Comparison of ENCODE assay signal across 20 mouse cellular contexts in genomic region chr3:146417873-146418272, GRCm38 (mm10). TPM values are rescaled to one million over a fixed set of nuclear protein-coding genes. Genes with fewer than 3 reads are reported as not detected.
DNase-seq lines count a peak whose midpoint lies in the region; ATAC-seq and TF ChIP-seq lines count a peak whose summit lies in the region.
"Had no signal": no experiment of that assay in that cellular context is flagged by ENCODE, and none has a peak within 500 bp of the region (broad histone marks: within the 10 kb centered on the region; RNA-seq: fewer than 3 reads in every experiment).

No protein-coding gene starts in this region.

- H3K79me2 ChIP-seq in MEL (ENCODE audit: control insufficient read depth, insufficient read depth, low read length, poor library complexity): peaks cover 22% of the 10 kb centered on the region; the same call in 1 of the 2 replicates

- H3K4me1 ChIP-seq in liver, embryonic 13.5 days (replicated peaks): peaks cover 51% of the 10 kb centered on the region
- peaks cover 13% of the 10 kb centered on the region; the same call in 1 of the 2 replicates for H3K4me1 ChIP-seq in liver, embryonic 11.5 days (replicated peaks; ENCODE audit: control insufficient read depth, insufficient read depth, low read length)
- peaks cover 20 to 32% of the 10 kb centered on the region in 2 experiments for H3K4me1 ChIP-seq in MEL (ENCODE audit: control insufficient read depth in 1 of 2, insufficient read depth in 2 of 2, low read length in 2 of 2)
- no peaks in the 10 kb centered on the region for H3K4me1 ChIP-seq in forebrain, embryonic 14.5 days (ENCODE audit: control insufficient read depth, insufficient read depth, low read length)

- H3K36me3 ChIP-seq in liver, embryonic 13.5 days: peaks cover 98% of the 10 kb centered on the region
- H3K36me3 ChIP-seq in liver, embryonic 11.5 days (ENCODE audit: control insufficient read depth, insufficient read depth, low read length): peaks cover 24% of the 10 kb centered on the region
- peaks cover 4 to 32% of the 10 kb centered on the region in 2 experiments for H3K36me3 ChIP-seq in MEL (ENCODE audit: control insufficient read depth in 1 of 2, insufficient read depth in 2 of 2, low read length in 2 of 2)
- H3K36me3 ChIP-seq in forebrain, embryonic 14.5 days (ENCODE audit: control insufficient read depth, insufficient read depth, low read length): peaks cover 48% of the 10 kb centered on the region

- no peaks in the 10 kb centered on the region for H3K27me3 ChIP-seq in liver, embryonic 13.5 days
- no peaks in the 10 kb centered on the region for H3K27me3 ChIP-seq in liver, embryonic 11.5 days (replicated peaks; ENCODE audit: control insufficient read depth, insufficient read depth, low read length)
- H3K27me3 ChIP-seq in MEL (ENCODE audit: control insufficient read depth in 1 of 2, insufficient read depth in 2 of 2, low read length in 2 of 2): no peaks in the 10 kb centered on the region
- H3K27me3 ChIP-seq in forebrain, embryonic 14.5 days (replicated peaks; ENCODE audit: control insufficient read depth, insufficient read depth, low read length): no peaks in the 10 kb centered on the region
- H3K27me3 ChIP-seq: CH12.LX, Patski had no signal

- 0 out of 2 replicates have a peak overlapping the region, but pooled peaks have one; percentile 22 for H3K27ac ChIP-seq in liver, embryonic 13.5 days
- H3K27ac ChIP-seq in liver, embryonic 11.5 days (ENCODE audit: low read depth, low read length): no peak overlapping the region
- H3K27ac ChIP-seq in MEL (ENCODE audit: control insufficient read depth, low read depth, low read length): peak overlapping the region; percentile 71
- H3K27ac ChIP-seq in forebrain, embryonic 14.5 days (ENCODE audit: low read depth, low read length): no peak overlapping the region

- DNase-seq in liver, embryonic 13.5 days: no peak
- DNase-seq in liver, embryonic 11.5 days (ENCODE audit: low spot score): no peak
- peak; percentile 17 for DNase-seq in MEL (ENCODE audit: low read depth, low spot score)
- no peak for DNase-seq in forebrain, embryonic 14.5 days (ENCODE audit: low spot score)
- DNase-seq: adrenal gland, adult 2 months; adrenal gland, adult 8-10 months; adrenal gland, postnatal 10 days; adrenal gland, postnatal 14 days; adrenal gland, postnatal 25 days; adrenal gland, postnatal 36 days; B cell, adult 2 months; cerebellum, adult 11 months; cerebellum, adult 11-12 months; cerebellum, adult 18-20 months; cerebellum, adult 2 months had no signal

- H3K4me3 ChIP-seq in liver, embryonic 13.5 days (replicated peaks): no peak overlapping the region
- no peak overlapping the region for H3K4me3 ChIP-seq in liver, embryonic 11.5 days (ENCODE audit: low read depth, low read length)
- H3K4me3 ChIP-seq in MEL (ENCODE audit: control insufficient read depth in 1 of 2, insufficient read depth in 1 of 2, low read depth in 2 of 2, low read length in 2 of 2): no peak overlapping the region
- no peak overlapping the region for H3K4me3 ChIP-seq in forebrain, embryonic 14.5 days (ENCODE audit: low read depth, low read length)

- TF ChIP-seq EP300 in MEL (IDR thresholded peaks at IDR 0.05; ENCODE audit: low read depth in 1 of 2, low read length in 2 of 2): peak; percentile 51 to 62

- no peak overlapping the region for H3K4me2 ChIP-seq in liver, embryonic 13.5 days
- H3K4me2 ChIP-seq in liver, embryonic 11.5 days: no peak overlapping the region
- H3K4me2 ChIP-seq in forebrain, embryonic 14.5 days (ENCODE audit: low read length): no peak overlapping the region

- WGBS in liver, embryonic 13.5 days (ENCODE audit: insufficient replicate concordance): 89% methylated on average over 8 of the region's 8 CpGs
- 91% methylated on average over 8 of the region's 8 CpGs for WGBS in liver, embryonic 11.5 days
- WGBS in forebrain, embryonic 14.5 days: 95% methylated on average over 8 of the region's 8 CpGs

- H3K9ac ChIP-seq in liver, embryonic 13.5 days: no peak overlapping the region
- H3K9ac ChIP-seq in liver, embryonic 11.5 days (ENCODE audit: low read depth, low read length): no peak overlapping the region
- no peak overlapping the region for H3K9ac ChIP-seq in MEL (ENCODE audit: control insufficient read depth, low read depth, low read length, poor library complexity, severe bottlenecking)
- no peak overlapping the region for H3K9ac ChIP-seq in forebrain, embryonic 14.5 days (ENCODE audit: low read length)

- TF ChIP-seq RAD21 in MEL (IDR thresholded peaks at IDR 0.05; ENCODE audit: low read depth, low read length): no peak

- TF ChIP-seq POLR2A in MEL (IDR thresholded peaks at IDR 0.05; ENCODE audit: control insufficient read depth in 1 of 2, insufficient read depth in 1 of 2, low read depth in 1 of 2, low read length in 2 of 2, poor library complexity in 1 of 2): no peak

- no peak for TF ChIP-seq CTCF in MEL (IDR thresholded peaks at IDR 0.05 in 2 of 3, conservative IDR thresholded peaks at IDR 0.05 in 1 of 3; ENCODE audit: control insufficient read depth in 1 of 3, insufficient read depth in 1 of 3, low read depth in 2 of 3, low read length in 3 of 3, poor library complexity in 1 of 3, severe bottlenecking in 1 of 3)

- H3K9me3 ChIP-seq in liver, embryonic 13.5 days (replicated peaks): no peaks in the 10 kb centered on the region
- no peaks in the 10 kb centered on the region for H3K9me3 ChIP-seq in liver, embryonic 11.5 days (ENCODE audit: control insufficient read depth, low read length)
- no peaks in the 10 kb centered on the region for H3K9me3 ChIP-seq in MEL (replicated peaks; ENCODE audit: insufficient read depth, low read length)
- no peaks in the 10 kb centered on the region for H3K9me3 ChIP-seq in forebrain, embryonic 14.5 days (replicated peaks; ENCODE audit: control insufficient read depth, low read length)
- H3K9me3 ChIP-seq: G1E had no signal

- no peak for ATAC-seq in liver, embryonic 13.5 days (ENCODE audit: low read depth)
- ATAC-seq in liver, embryonic 11.5 days (replicated peaks; ENCODE audit: low FRiP score): no peak
- ATAC-seq in forebrain, embryonic 14.5 days: no peak
- ATAC-seq: activated CD4-positive, CD25-positive, alpha-beta regulatory T cell, adult 4 months; CD4-positive, CD25-positive, alpha-beta regulatory T cell, adult 4 months; Patski had no signal

TF ChIP-seq in MEL, 35 proteins besides CTCF, POLR2A, EP300 and RAD21:
- TF ChIP-seq E2F4 (IDR thresholded peaks at IDR 0.05; ENCODE audit: borderline replicate concordance, low read depth, low read length) (no peak), POLR2AphosphoS5 (IDR thresholded peaks at IDR 0.05; ENCODE audit: borderline replicate concordance, low read depth, low read length) (no peak), GABPA (IDR thresholded peaks at IDR 0.05; ENCODE audit: low read depth, low read length) (no peak), SMC3 (IDR thresholded peaks at IDR 0.05; ENCODE audit: low read depth, low read length) (no peak), UBTF (IDR thresholded peaks at IDR 0.05; ENCODE audit: borderline replicate concordance, insufficient read depth, low read depth, low read length) (no peak), JUND (IDR thresholded peaks at IDR 0.05; ENCODE audit: low read depth, low read length) (no peak), ELF1 (IDR thresholded peaks at IDR 0.05; ENCODE audit: low read depth, low read length) (no peak), MEF2A (IDR thresholded peaks at IDR 0.05; ENCODE audit: extremely low read depth, insufficient replicate concordance, low read depth, low read length, poor library complexity, severe bottlenecking) (peak; percentile 69; the same call in 1 of the 2 replicates), RCOR1 (IDR thresholded peaks at IDR 0.05; ENCODE audit: low read depth, low read length) (no peak), SIN3A (IDR thresholded peaks at IDR 0.05; ENCODE audit: low read length) (peak; percentile 9; the same call in 1 of the 2 replicates)

RNA-seq across cellular contexts. Expression of gene Ssx2ip, which starts 13.4 kb away (rescaled TPM):
- polyA plus RNA-seq in liver, embryonic 13.5 days (2015; fragmentation: Nextera tagmentation; extraction: Ambion mirVana): 105 and 130 TPM in 2 replicates
- 109 and 130 TPM in 2 replicates for polyA plus RNA-seq in liver, embryonic 11.5 days (2014; fragmentation: Nextera tagmentation; extraction: Ambion mirVana)
- total RNA-seq in MEL (2012; rRNA removed): 52.1 and 54.8 TPM in 2 replicates
- 100 to 1,000 TPM in 1 of 2 experiments, 10 to 100 TPM in 1; 70.0 to 270 TPM for polyA plus RNA-seq in MEL (2012; ENCODE audit: insufficient read depth in 1 of 2, insufficient read length in 2 of 2, low read depth in 1 of 2, low replicate concordance in 2 of 2, missing spikeins in 1 of 2)
- 20.8 and 22.9 TPM in 2 replicates for polyA plus RNA-seq in forebrain, embryonic 14.5 days (2014; fragmentation: Nextera tagmentation; extraction: Ambion mirVana)

RNA-seq across cellular contexts. Expression of gene Ctbs, which starts 31.7 kb away (rescaled TPM):
- 4.8 and 4.9 TPM in 2 replicates for polyA plus RNA-seq in liver, embryonic 13.5 days (2015; fragmentation: Nextera tagmentation; extraction: Ambion mirVana)
- polyA plus RNA-seq in liver, embryonic 11.5 days (2014; fragmentation: Nextera tagmentation; extraction: Ambion mirVana): 8.2 and 8.4 TPM in 2 replicates
- 3.2 and 3.7 TPM in 2 replicates for total RNA-seq in MEL (2012; rRNA removed)
- 1 to 10 TPM in 1 of 2 experiments, not detected in 1; 5.1 TPM for polyA plus RNA-seq in MEL (2012; ENCODE audit: insufficient read depth in 1 of 2, insufficient read length in 2 of 2, low read depth in 1 of 2, low replicate concordance in 2 of 2, missing spikeins in 1 of 2)
- 4.0 and 5.0 TPM in 2 replicates for polyA plus RNA-seq in forebrain, embryonic 14.5 days (2014; fragmentation: Nextera tagmentation; extraction: Ambion mirVana)

Comparison
In these comparisons a context has a peak if more than half of its experiments do, and no peak if none do; other contexts are left out.
1. H3K27ac ChIP-seq: peak in liver, embryonic 13.5 days (single experiment) and MEL (single experiment); none in liver, embryonic 11.5 days (single experiment) and forebrain, embryonic 14.5 days (single experiment).